Mouse (Mus musculus): Measurements from ENCODE around the gene Rptor. TPM values are rescaled to one million over a fixed set of nuclear protein-coding genes. Genes with fewer than 3 reads are reported as not detected.

Gene Rptor
- polyA plus RNA-seq, 1 experiment from 2014 or later, result 12.7 TPM

- H3K9me3 ChIP-seq (ENCODE audit: control insufficient read depth, low read depth, low read length), result no peaks in the 10 kb centered on the region
- no peak overlapping the region for H3K27ac ChIP-seq (ENCODE audit: low read length)
- H3K27me3 ChIP-seq (ENCODE audit: control insufficient read depth, insufficient read depth, low read length), result no peaks in the 10 kb centered on the region
- no peaks in the 10 kb centered on the region for H3K36me3 ChIP-seq (ENCODE audit: control insufficient read depth, insufficient read depth, low read length)
- no peak overlapping the region for H3K4me2 ChIP-seq (replicated peaks; ENCODE audit: low read depth, low read length)
- H3K4me1 ChIP-seq (ENCODE audit: control insufficient read depth, insufficient read depth, low read length), result peaks cover 12% of the 10 kb centered on the region
- no peak for ATAC-seq (ENCODE audit: insufficient number of reproducible peaks, insufficient read depth, low FRiP score, low read depth)
- no peak overlapping the region for H3K4me3 ChIP-seq (ENCODE audit: low read depth, low read length)
- no peak overlapping the region for H3K9ac ChIP-seq (replicated peaks; ENCODE audit: low read depth, low read length)
- WGBS, result 74% methylated on average over 5 of the region's 5 CpGs
Observed at GRCm38 (mm10) chr11:119630329-119630728, 27.6 kb downstream of the Rptor start.

GRCm38 (mm10) chr11:119631222-119631870 lies 28.6 kb downstream of the Rptor start:
- WGBS, result 57% methylated on average over 3 of the region's 3 CpGs
- Histone ChIP-seq H3K4me3 (ENCODE audit: low read depth, low read length) (no peak overlapping the region), H3K9me3 (ENCODE audit: control insufficient read depth, low read depth, low read length) (no peaks in the 10 kb centered on the region), H3K4me1 (ENCODE audit: control insufficient read depth, insufficient read depth, low read length) (peaks cover 7% of the 10 kb centered on the region; the same call in 1 of the 2 replicates), H3K9ac (replicated peaks; ENCODE audit: low read depth, low read length) (no peak overlapping the region), H3K4me2 (replicated peaks; ENCODE audit: low read depth, low read length) (no peak overlapping the region), H3K36me3 (ENCODE audit: control insufficient read depth, insufficient read depth, low read length) (no peaks in the 10 kb centered on the region), H3K27ac (ENCODE audit: low read length) (no peak overlapping the region), H3K27me3 (ENCODE audit: control insufficient read depth, insufficient read depth, low read length) (no peaks in the 10 kb centered on the region)
- no peak for ATAC-seq (ENCODE audit: insufficient number of reproducible peaks, insufficient read depth, low FRiP score, low read depth)

- Histone ChIP-seq H3K36me3 (ENCODE audit: control insufficient read depth, insufficient read depth, low read length) (no peaks in the 10 kb centered on the region), H3K4me3 (ENCODE audit: low read depth, low read length) (no peak overlapping the region), H3K27me3 (ENCODE audit: control insufficient read depth, insufficient read depth, low read length) (no peaks in the 10 kb centered on the region), H3K27ac (ENCODE audit: low read length) (no peak overlapping the region), H3K4me1 (ENCODE audit: control insufficient read depth, insufficient read depth, low read length) (peaks cover 18% of the 10 kb centered on the region; the same call in 1 of the 2 replicates), H3K4me2 (replicated peaks; ENCODE audit: low read depth, low read length) (no peak overlapping the region), H3K9ac (replicated peaks; ENCODE audit: low read depth, low read length) (no peak overlapping the region), H3K9me3 (ENCODE audit: control insufficient read depth, low read depth, low read length) (no peaks in the 10 kb centered on the region)
- ATAC-seq (ENCODE audit: insufficient number of reproducible peaks, insufficient read depth, low FRiP score, low read depth), result no peak
- 90% methylated on average over 4 of the region's 4 CpGs for WGBS
Observed at GRCm38 (mm10) chr11:119636371-119636883, 33.7 kb downstream of the Rptor start.

- WGBS, result 66% methylated on average over 6 of the region's 6 CpGs
- Histone ChIP-seq H3K4me3 (ENCODE audit: low read depth, low read length) (no peak overlapping the region), H3K9me3 (ENCODE audit: control insufficient read depth, low read depth, low read length) (no peaks in the 10 kb centered on the region), H3K4me1 (ENCODE audit: control insufficient read depth, insufficient read depth, low read length) (peaks cover 18% of the 10 kb centered on the region; the same call in 1 of the 2 replicates), H3K36me3 (ENCODE audit: control insufficient read depth, insufficient read depth, low read length) (no peaks in the 10 kb centered on the region), H3K9ac (replicated peaks; ENCODE audit: low read depth, low read length) (no peak overlapping the region), H3K27ac (ENCODE audit: low read length) (no peak overlapping the region), H3K4me2 (replicated peaks; ENCODE audit: low read depth, low read length) (no peak overlapping the region), H3K27me3 (ENCODE audit: control insufficient read depth, insufficient read depth, low read length) (no peaks in the 10 kb centered on the region)
- no peak for ATAC-seq (ENCODE audit: insufficient number of reproducible peaks, insufficient read depth, low FRiP score, low read depth)
Observed at GRCm38 (mm10) chr11:119637519-119637918, 34.8 kb downstream of the Rptor start.

GRCm38 (mm10) chr11:119640491-119640890 lies 37.8 kb downstream of the Rptor start:
- WGBS, result 55% methylated on average over 9 of the region's 9 CpGs

GRCm38 (mm10) chr11:119641831-119642381 lies 39.2 kb downstream of the Rptor start:
- no peaks in the 10 kb centered on the region for H3K36me3 ChIP-seq (ENCODE audit: control insufficient read depth, insufficient read depth, low read length)
- WGBS, result 90% methylated on average over 9 of the region's 9 CpGs
- peaks cover 15% of the 10 kb centered on the region; the same call in 1 of the 2 replicates for H3K4me1 ChIP-seq (ENCODE audit: control insufficient read depth, insufficient read depth, low read length)
- H3K9me3 ChIP-seq (ENCODE audit: control insufficient read depth, low read depth, low read length), result no peaks in the 10 kb centered on the region
- H3K4me2 ChIP-seq (replicated peaks; ENCODE audit: low read depth, low read length), result no peak overlapping the region
- H3K9ac ChIP-seq (replicated peaks; ENCODE audit: low read depth, low read length), result no peak overlapping the region
- no peak for ATAC-seq (ENCODE audit: insufficient number of reproducible peaks, insufficient read depth, low FRiP score, low read depth)
- no peaks in the 10 kb centered on the region for H3K27me3 ChIP-seq (ENCODE audit: control insufficient read depth, insufficient read depth, low read length)
- H3K4me3 ChIP-seq (ENCODE audit: low read depth, low read length), result no peak overlapping the region
- H3K27ac ChIP-seq (ENCODE audit: low read length), result no peak overlapping the region

More at GRCm38 (mm10) chr11:119640491-119640890, 37.8 kb downstream of the Rptor start:
- no peaks in the 10 kb centered on the region for H3K27me3 ChIP-seq (ENCODE audit: control insufficient read depth, insufficient read depth, low read length)
- no peaks in the 10 kb centered on the region for H3K9me3 ChIP-seq (ENCODE audit: control insufficient read depth, low read depth, low read length)
- H3K4me2 ChIP-seq (replicated peaks; ENCODE audit: low read depth, low read length), result no peak overlapping the region
- H3K4me1 ChIP-seq (ENCODE audit: control insufficient read depth, insufficient read depth, low read length), result peaks cover 18% of the 10 kb centered on the region; the same call in 1 of the 2 replicates
- ATAC-seq (ENCODE audit: insufficient number of reproducible peaks, insufficient read depth, low FRiP score, low read depth), result no peak
- no peak overlapping the region for H3K9ac ChIP-seq (replicated peaks; ENCODE audit: low read depth, low read length)
- H3K4me3 ChIP-seq (ENCODE audit: low read depth, low read length), result no peak overlapping the region
- no peak overlapping the region for H3K27ac ChIP-seq (ENCODE audit: low read length)
- H3K36me3 ChIP-seq (ENCODE audit: control insufficient read depth, insufficient read depth, low read length), result no peaks in the 10 kb centered on the region

- Histone ChIP-seq H3K27ac (ENCODE audit: low read length) (no peak overlapping the region), H3K9me3 (ENCODE audit: control insufficient read depth, low read depth, low read length) (no peaks in the 10 kb centered on the region), H3K4me1 (ENCODE audit: control insufficient read depth, insufficient read depth, low read length) (0 out of 2 replicates have a peak, but pooled peaks cover 6% of the 10 kb centered on the region), H3K9ac (replicated peaks; ENCODE audit: low read depth, low read length) (no peak overlapping the region), H3K36me3 (ENCODE audit: control insufficient read depth, insufficient read depth, low read length) (no peaks in the 10 kb centered on the region), H3K4me2 (replicated peaks; ENCODE audit: low read depth, low read length) (no peak overlapping the region), H3K4me3 (ENCODE audit: low read depth, low read length) (no peak overlapping the region), H3K27me3 (ENCODE audit: control insufficient read depth, insufficient read depth, low read length) (no peaks in the 10 kb centered on the region)
- ATAC-seq (ENCODE audit: insufficient number of reproducible peaks, insufficient read depth, low FRiP score, low read depth), result no peak
- whole genome bisulfite sequencing, result 86% methylated on average over 7 of the region's 7 CpGs
Observed at GRCm38 (mm10) chr11:119643347-119643746, 40.6 kb downstream of the Rptor start.

GRCm38 (mm10) chr11:119644140-119644539 lies 41.4 kb downstream of the Rptor start:
- Histone ChIP-seq H3K4me3 (ENCODE audit: low read depth, low read length) (no peak overlapping the region), H3K27ac (ENCODE audit: low read length) (no peak overlapping the region), H3K4me1 (ENCODE audit: control insufficient read depth, insufficient read depth, low read length) (0 out of 2 replicates have a peak, but pooled peaks cover 6% of the 10 kb centered on the region), H3K27me3 (ENCODE audit: control insufficient read depth, insufficient read depth, low read length) (no peaks in the 10 kb centered on the region), H3K36me3 (ENCODE audit: control insufficient read depth, insufficient read depth, low read length) (no peaks in the 10 kb centered on the region), H3K4me2 (replicated peaks; ENCODE audit: low read depth, low read length) (no peak overlapping the region), H3K9ac (replicated peaks; ENCODE audit: low read depth, low read length) (no peak overlapping the region), H3K9me3 (ENCODE audit: control insufficient read depth, low read depth, low read length) (no peaks in the 10 kb centered on the region)
- no peak for ATAC-seq (ENCODE audit: insufficient number of reproducible peaks, insufficient read depth, low FRiP score, low read depth)
- WGBS, result 56% methylated on average over 7 of the region's 7 CpGs
